Mouse (Mus musculus): ENCODE data around the gene 4833420G17Rik.

- no peak for TF ChIP-seq CTCF (IDR thresholded peaks at IDR 0.05; ENCODE audit: low read depth, low read length)
- TF ChIP-seq GATA2 (IDR thresholded peaks at IDR 0.05; ENCODE audit: borderline replicate concordance, low read depth, low read length): no peak
Measured at GRCm38 (mm10) chr13:119456342-119456741, 6.2 kb upstream of the 4833420G17Rik start.

Data from G1E (cell line).